Mouse (Mus musculus): Measurements from ENCODE around the gene Armcx2. TPM values are rescaled to one million over a fixed set of nuclear protein-coding genes. Genes with fewer than 3 reads are reported as not detected.

Armcx2 gene
- 6.4 TPM for polyA plus RNA-seq (2014; fragmentation: Illumina TruSeq; extraction: RNeasy Lipid Tissue Mini Kit (QIAGEN cat#74804); ENCODE audit: low read depth, low replicate concordance)

GRCm38 (mm10) chrX:134808755-134809224 is at the start of gene Armcx2:
TSS of gene Armcx2 (minus strand) at chrX:134809221.

GRCm38 (mm10) chrX:134756434-134757292 is 52.4 kb downstream of the Armcx2 start, which contains the start of gene Armcx3:
TSS of gene Armcx3 (plus strand) at chrX:134756595.

Other genes starting within 250 kb of the Armcx2 start
- 0.43 TPM for gene Btk, start 225.7 kb downstream of the Armcx2 start, polyA plus RNA-seq (2014; fragmentation: Illumina TruSeq; extraction: RNeasy Lipid Tissue Mini Kit (QIAGEN cat#74804); ENCODE audit: low read depth, low replicate concordance)
- 43.2 TPM for gene Rpl36a, start 223.6 kb downstream of the Armcx2 start, polyA plus RNA-seq (2014; fragmentation: Illumina TruSeq; extraction: RNeasy Lipid Tissue Mini Kit (QIAGEN cat#74804); ENCODE audit: low read depth, low replicate concordance)
- 1.9 TPM for gene Gla, start 208.1 kb downstream of the Armcx2 start, polyA plus RNA-seq (2014; fragmentation: Illumina TruSeq; extraction: RNeasy Lipid Tissue Mini Kit (QIAGEN cat#74804); ENCODE audit: low read depth, low replicate concordance)
- gene Hnrnph2, start 208.0 kb downstream of the Armcx2 start, polyA plus RNA-seq (2014; fragmentation: Illumina TruSeq; extraction: RNeasy Lipid Tissue Mini Kit (QIAGEN cat#74804); ENCODE audit: low read depth, low replicate concordance) = 35.3 TPM
- gene Armcx4, start 122.7 kb downstream of the Armcx2 start, polyA plus RNA-seq (2014; fragmentation: Illumina TruSeq; extraction: RNeasy Lipid Tissue Mini Kit (QIAGEN cat#74804); ENCODE audit: low read depth, low replicate concordance) = 0.39 TPM
- 4.4 TPM for gene Armcx1, start 91.3 kb downstream of the Armcx2 start, polyA plus RNA-seq (2014; fragmentation: Illumina TruSeq; extraction: RNeasy Lipid Tissue Mini Kit (QIAGEN cat#74804); ENCODE audit: low read depth, low replicate concordance)
- gene Armcx6, start 57.8 kb downstream of the Armcx2 start, polyA plus RNA-seq (2014; fragmentation: Illumina TruSeq; extraction: RNeasy Lipid Tissue Mini Kit (QIAGEN cat#74804); ENCODE audit: low read depth, low replicate concordance) = 5.6 TPM
- 6.4 TPM for gene Armcx3, start 52.6 kb downstream of the Armcx2 start, polyA plus RNA-seq (2014; fragmentation: Illumina TruSeq; extraction: RNeasy Lipid Tissue Mini Kit (QIAGEN cat#74804); ENCODE audit: low read depth, low replicate concordance)
- 45.0 TPM for gene Nxf2, start 155.5 kb upstream of the Armcx2 start, polyA plus RNA-seq (2014; fragmentation: Illumina TruSeq; extraction: RNeasy Lipid Tissue Mini Kit (QIAGEN cat#74804); ENCODE audit: low read depth, low replicate concordance)
- 24.1 TPM for gene Zmat1, start 200.0 kb upstream of the Armcx2 start, polyA plus RNA-seq (2014; fragmentation: Illumina TruSeq; extraction: RNeasy Lipid Tissue Mini Kit (QIAGEN cat#74804); ENCODE audit: low read depth, low replicate concordance)